Mouse (Mus musculus) testis, adult 2 months (tissue): Measurements from ENCODE around the gene Scand1. TPM values are rescaled to one million over a fixed set of nuclear protein-coding genes. Genes with fewer than 3 reads are reported as not detected.

Experiments
- H3K27ac ChIP-seq: fragments of 200-500 bp; 2 replicates; pipeline ENCODE4 v1.5.1; 2012; ENCODE audit warnings: low read depth, low read length; ENCODE audit not compliant: control insufficient read depth, insufficient read depth
- H3K27me3 ChIP-seq: fragments of 200-500 bp; 2 replicates; pipeline ENCODE4 v1.6.1; 2012; ENCODE audit warnings: mild to moderate bottlenecking, low read length, moderate library complexity; ENCODE audit not compliant: control insufficient read depth, insufficient read depth
- H3K36me3 ChIP-seq: fragments of 200-500 bp; 2 replicates; pipeline ENCODE4 v1.6.1; 2012; ENCODE audit warnings: mild to moderate bottlenecking, low read length; ENCODE audit not compliant: control insufficient read depth, insufficient read depth
- H3K4me1 ChIP-seq: fragments of 200-500 bp; 2 replicates; pipeline ENCODE4 v1.6.1; 2012; ENCODE audit warnings: low read length; ENCODE audit not compliant: control insufficient read depth, insufficient read depth
- H3K4me3 ChIP-seq: fragments of 200-500 bp; 2 replicates; pipeline ENCODE4 v1.5.1; 2012; ENCODE audit warnings: low read depth, mild to moderate bottlenecking, low read length, moderate library complexity, mixed read lengths; ENCODE audit not compliant: control insufficient read depth
- CTCF ChIP-seq: fragments of 200-500 bp; IDR thresholded peaks from 2 replicates; pipeline ENCODE4 v1.5.1; 2012; ENCODE audit warnings: low read depth, mild to moderate bottlenecking, inconsistent platforms, low read length, moderate library complexity; ENCODE audit not compliant: control insufficient read depth, insufficient read depth, insufficient replicate concordance
- POLR2A ChIP-seq: fragments of 200-500 bp; IDR thresholded peaks from 2 replicates; pipeline ENCODE4 v1.6.1; 2012; ENCODE audit warnings: low read depth, mild to moderate bottlenecking, inconsistent platforms, low read length, moderate library complexity; ENCODE audit not compliant: control insufficient read depth
- polyA plus RNA-seq: library from polyadenylated mRNA; depleted of rRNA; stranded (reverse); fragments of >200 nt; gene quantifications from 2 replicates; pipeline ENCODE4 v1.2.3, GENCODE M21; 2012; rRNA removed

The Scand1 gene
- 212 and 340 TPM in 2 replicates for polyA plus RNA-seq

DNA sequence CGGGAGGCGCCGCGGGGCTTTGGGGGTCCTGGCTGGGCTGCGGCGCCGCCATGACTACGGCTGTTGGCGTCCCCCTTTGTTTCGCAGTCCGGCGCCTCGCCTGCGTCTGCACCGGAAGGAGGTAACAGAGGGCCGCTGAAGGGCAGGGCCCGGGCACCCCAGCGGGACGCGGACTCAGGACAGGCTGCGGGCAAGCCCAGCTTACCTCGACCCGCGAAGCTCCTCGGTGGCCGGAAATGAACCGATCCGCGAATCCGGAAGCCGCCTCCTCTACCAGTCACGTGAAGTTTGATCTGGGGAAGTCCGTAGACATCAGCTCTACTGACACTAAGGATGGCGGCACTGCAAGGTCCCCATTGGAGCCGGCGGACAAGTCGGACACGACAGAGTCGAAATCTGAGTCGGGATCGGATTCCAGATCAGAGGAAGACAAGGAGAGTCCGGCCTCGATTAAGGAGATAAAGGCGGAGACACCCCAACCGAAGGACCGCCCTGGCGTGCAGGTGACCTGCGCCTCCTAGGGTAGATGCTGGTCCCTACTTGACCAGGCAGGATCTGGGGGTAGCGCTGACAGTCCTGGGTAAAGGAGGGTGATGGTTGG lies at the start of gene Scand1, which contains the start of gene Cnbd2:
Gene Scand1 (minus strand): TSS at position 408 of the 601 bp plus-strand sequence.
Gene Cnbd2 (plus strand): TSS at position 3 of the 601 bp plus-strand sequence.
- Histone ChIP-seq H3K27ac (peak within 1 kb of the TSS; percentile 99), H3K36me3 (no peaks in the 10 kb centered on the region), H3K27me3 (no peaks in the 10 kb centered on the region), H3K4me1 (peaks cover 2% of the 10 kb centered on the region; the same call in 1 of the 2 replicates), H3K4me3 (peak within 1 kb of the TSS; percentile 96)
- TF ChIP-seq CTCF (peak; percentile 23; the same call in 1 of the 2 replicates), POLR2A (peak; percentile 79; the same call in 1 of the 2 replicates)

GRCm38 (mm10) chr2:156356031-156356430 lies 43.5 kb upstream of the Scand1 start:
- TF ChIP-seq POLR2A (no peak), CTCF (no peak)
- Histone ChIP-seq H3K4me1 (no peaks in the 10 kb centered on the region), H3K27me3 (no peaks in the 10 kb centered on the region), H3K4me3 (no peak overlapping the region), H3K36me3 (no peaks in the 10 kb centered on the region), H3K27ac (peak overlapping the region; percentile 53; the same call in 1 of the 2 replicates)

- Histone ChIP-seq H3K27ac (no peak overlapping the region), H3K27me3 (no peaks in the 10 kb centered on the region), H3K4me3 (no peak overlapping the region), H3K36me3 (no peaks in the 10 kb centered on the region), H3K4me1 (no peaks in the 10 kb centered on the region)
- no peak for TF ChIP-seq CTCF
- no peak for TF ChIP-seq POLR2A
Observed at GRCm38 (mm10) chr2:156353265-156353692, 40.8 kb upstream of the Scand1 start.

- no peak overlapping the region for H3K4me3 ChIP-seq
- no peaks in the 10 kb centered on the region for H3K27me3 ChIP-seq
- no peaks in the 10 kb centered on the region for H3K36me3 ChIP-seq
- H3K27ac ChIP-seq, result no peak overlapping the region
- no peaks in the 10 kb centered on the region for H3K4me1 ChIP-seq
- TF ChIP-seq CTCF (no peak), POLR2A (no peak)
Observed at GRCm38 (mm10) chr2:156352413-156353165, 40.1 kb upstream of the Scand1 start.

DNA sequence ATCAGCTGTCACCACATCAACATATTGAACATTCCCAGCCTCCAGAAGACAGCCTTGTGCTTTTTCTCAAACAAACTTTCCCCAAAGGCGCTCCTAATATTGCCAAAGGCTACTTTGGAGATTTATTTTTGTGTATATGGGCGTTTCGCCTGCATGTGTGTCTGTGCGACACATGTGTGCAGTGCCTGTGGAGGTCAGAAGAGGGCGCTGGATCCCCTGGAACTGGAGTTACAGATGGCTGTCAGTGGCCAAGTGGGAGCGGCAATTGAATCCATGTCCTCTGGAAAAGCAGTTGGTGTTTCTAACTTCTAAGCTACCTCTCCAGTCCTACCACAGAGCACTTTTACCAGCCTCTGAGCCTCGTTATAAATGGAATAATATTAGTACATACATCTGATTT lies 38.7 kb upstream of the Scand1 start:
- Histone ChIP-seq H3K27me3 (no peaks in the 10 kb centered on the region), H3K36me3 (no peaks in the 10 kb centered on the region), H3K4me3 (no peak overlapping the region), H3K27ac (no peak overlapping the region), H3K4me1 (no peaks in the 10 kb centered on the region)
- peak; percentile 55; the same call in 1 of the 2 replicates for TF ChIP-seq CTCF
- TF ChIP-seq POLR2A, result no peak

DNA sequence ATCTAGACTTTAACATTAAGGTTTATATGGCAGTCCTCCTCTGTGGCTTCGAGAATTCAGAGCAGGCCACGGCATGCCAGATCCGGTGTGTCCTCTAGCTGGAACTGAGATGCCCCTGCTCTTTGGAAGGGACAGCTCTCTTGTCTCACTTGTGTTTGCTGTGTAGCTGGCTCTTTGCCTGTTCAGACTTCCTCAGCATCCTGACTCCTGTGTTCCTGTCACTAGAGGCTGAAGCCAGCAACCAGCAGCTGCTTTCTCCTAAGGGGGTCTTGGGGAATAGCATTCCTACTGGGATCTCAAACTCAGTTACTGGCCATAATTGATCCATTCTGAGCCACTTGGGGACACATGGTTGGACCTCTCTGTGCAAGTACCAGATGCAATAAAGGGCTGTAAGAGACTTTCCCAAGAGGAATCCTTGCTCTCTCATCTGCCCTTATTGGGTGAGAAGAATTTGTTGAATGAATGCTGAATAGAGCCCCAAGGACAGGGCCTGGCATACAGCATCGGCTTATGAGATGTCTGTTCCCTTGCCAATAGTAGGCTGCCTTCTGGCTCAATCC lies 36.9 kb upstream of the Scand1 start:
- no peak for TF ChIP-seq CTCF
- Histone ChIP-seq H3K36me3 (no peaks in the 10 kb centered on the region), H3K4me3 (no peak overlapping the region), H3K27me3 (no peaks in the 10 kb centered on the region), H3K27ac (no peak overlapping the region), H3K4me1 (no peaks in the 10 kb centered on the region)

DNA sequence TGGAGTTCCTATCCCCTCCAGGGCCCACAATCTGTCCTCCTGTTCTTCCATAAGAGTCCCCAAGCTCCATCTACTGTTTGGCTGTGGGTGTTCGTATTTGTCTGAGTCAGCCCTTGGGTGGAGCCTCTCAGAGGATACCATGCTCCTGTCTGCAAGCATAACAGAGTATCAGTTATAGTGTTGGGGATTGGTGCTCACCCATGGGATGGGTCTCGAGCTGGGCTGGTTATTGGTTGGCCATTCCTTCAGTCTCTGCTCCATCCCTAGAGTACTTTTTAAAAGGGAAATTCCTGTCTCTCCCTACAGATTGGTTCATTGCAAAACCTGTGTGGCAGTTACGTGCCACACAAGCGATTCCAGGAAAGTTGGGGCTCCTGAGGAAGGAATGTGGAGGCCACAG lies 36.3 kb upstream of the Scand1 start:
- no peaks in the 10 kb centered on the region for H3K36me3 ChIP-seq
- no peak overlapping the region for H3K4me3 ChIP-seq
- TF ChIP-seq POLR2A (no peak), CTCF (no peak)
- no peak overlapping the region for H3K27ac ChIP-seq
- H3K4me1 ChIP-seq, result no peaks in the 10 kb centered on the region
- H3K27me3 ChIP-seq, result no peaks in the 10 kb centered on the region
